ENCODE assay signal across 8 mouse cellular contexts in the genomic region with DNA sequence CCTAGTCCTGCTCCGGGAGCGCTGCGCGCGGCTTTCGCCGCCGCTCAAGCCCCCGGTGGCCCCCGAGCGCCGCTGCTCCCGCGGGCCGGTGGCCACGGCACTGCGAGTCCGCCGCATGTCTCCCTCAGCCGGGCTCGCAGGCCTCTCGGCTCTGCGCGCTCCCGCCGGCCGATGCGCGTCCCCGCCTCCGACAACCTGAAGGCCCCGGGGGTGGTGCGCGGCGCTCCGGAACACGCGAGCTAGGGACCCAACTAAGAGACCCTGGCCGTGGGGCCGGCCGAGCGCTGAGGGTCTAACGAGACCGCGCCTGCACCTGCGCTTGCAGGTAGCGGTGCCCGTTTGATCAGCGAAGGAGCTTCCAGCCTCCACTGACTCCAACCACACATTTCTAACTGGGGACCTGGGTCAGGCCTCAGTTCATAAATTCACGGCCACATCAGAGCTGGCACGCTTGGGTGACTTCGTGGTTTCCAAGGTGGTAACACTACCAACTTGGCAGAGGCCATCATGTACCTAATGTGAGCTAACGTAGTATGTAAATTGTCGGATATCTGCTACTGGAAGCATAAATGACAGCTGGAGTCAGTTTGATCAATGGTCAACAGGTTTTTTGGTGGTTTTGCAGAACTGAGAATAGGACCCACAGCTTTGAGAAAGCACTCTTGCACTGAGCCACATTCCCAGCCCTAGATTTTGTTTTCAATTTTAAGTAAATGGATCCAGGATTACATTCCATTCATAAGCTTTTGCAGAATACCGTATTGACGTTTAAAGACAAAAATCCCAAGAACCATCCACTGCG. TPM values are rescaled to one million over a fixed set of nuclear protein-coding genes. Genes with fewer than 3 reads are reported as not detected.
DNase-seq lines count a peak whose midpoint lies in the region; ATAC-seq and TF ChIP-seq lines count a peak whose summit lies in the region.

Cenpv (minus strand) TSS at position 173 of the 802 bp plus-strand sequence.

- 6% methylated on average over 55 of the region's 57 CpGs for WGBS in heart, embryonic 11.5 days (ENCODE audit: insufficient replicate concordance)
- 7% methylated on average over 47 of the region's 57 CpGs for WGBS in kidney, embryonic 15.5 days
- 4% methylated on average over 57 of the region's 57 CpGs for WGBS in limb, embryonic 15.5 days
- 7% methylated on average over 33 of the region's 57 CpGs for WGBS in midbrain, embryonic 16.5 days

- peak within 1 kb of the TSS; percentile 93 for H3K4me2 ChIP-seq in heart, embryonic 11.5 days
- peak within 1 kb of the TSS; percentile 98 for H3K4me2 ChIP-seq in kidney, embryonic 15.5 days
- peak within 1 kb of the TSS; percentile 94 for H3K4me2 ChIP-seq in limb, embryonic 15.5 days
- H3K4me2 ChIP-seq in midbrain, embryonic 16.5 days (ENCODE audit: low read length), result peak within 1 kb of the TSS; percentile 86

- DNase-seq in B cell, adult 2 months, result peak; percentile 69 to 74
- peak; percentile 51 to 67 for DNase-seq in spleen, postnatal 14 days (ENCODE audit: low spot score in 2 of 2)

- H3K27ac ChIP-seq in bone marrow macrophage, adult 2 months (ENCODE audit: insufficient read depth, low read depth, low read length), result peak within 1 kb of the TSS; percentile 23; the same call in 1 of the 2 replicates
- H3K27ac ChIP-seq in heart, embryonic 11.5 days (ENCODE audit: low read depth, low read length), result no peak within 1 kb of the TSS
- H3K27ac ChIP-seq in kidney, embryonic 15.5 days, result peak within 1 kb of the TSS; percentile 57
- peak within 1 kb of the TSS; percentile 38; the same call in 1 of the 2 replicates for H3K27ac ChIP-seq in limb, embryonic 15.5 days
- H3K27ac ChIP-seq in midbrain, embryonic 16.5 days (ENCODE audit: low read length), result peak within 1 kb of the TSS; percentile 88

- no peak for TF ChIP-seq POLR2A in bone marrow macrophage, adult 2 months (IDR thresholded peaks at IDR 0.05; ENCODE audit: borderline replicate concordance, low read depth, low read length)

- H3K4me3 ChIP-seq in bone marrow macrophage, adult 2 months (ENCODE audit: insufficient read depth, low read length), result peak within 1 kb of the TSS; percentile 83
- peak within 1 kb of the TSS; percentile 69 for H3K4me3 ChIP-seq in heart, embryonic 11.5 days (ENCODE audit: low read depth, low read length)
- peak within 1 kb of the TSS; percentile 78 for H3K4me3 ChIP-seq in kidney, embryonic 15.5 days (replicated peaks)
- peak within 1 kb of the TSS; percentile 72 for H3K4me3 ChIP-seq in limb, embryonic 15.5 days
- peak within 1 kb of the TSS; percentile 86 for H3K4me3 ChIP-seq in midbrain, embryonic 16.5 days (ENCODE audit: low read depth, low read length)

- H3K9ac ChIP-seq in heart, embryonic 11.5 days (ENCODE audit: low read depth, low read length), result peak within 1 kb of the TSS; percentile 92
- peak within 1 kb of the TSS; percentile 82 for H3K9ac ChIP-seq in kidney, embryonic 15.5 days
- peak within 1 kb of the TSS; percentile 75 for H3K9ac ChIP-seq in limb, embryonic 15.5 days
- H3K9ac ChIP-seq in midbrain, embryonic 16.5 days (ENCODE audit: low read depth, low read length), result peak within 1 kb of the TSS; percentile 98

- H3K36me3 ChIP-seq in heart, embryonic 11.5 days (ENCODE audit: control insufficient read depth, insufficient read depth, low read length), result no peaks in the 10 kb centered on the region
- H3K36me3 ChIP-seq in kidney, embryonic 15.5 days, result no peaks in the 10 kb centered on the region
- no peaks in the 10 kb centered on the region for H3K36me3 ChIP-seq in limb, embryonic 15.5 days
- no peaks in the 10 kb centered on the region for H3K36me3 ChIP-seq in midbrain, embryonic 16.5 days (ENCODE audit: control insufficient read depth, insufficient read depth, low read length)

- peak; percentile 71; the same call in 1 of the 2 replicates for ATAC-seq in erythroblast, adult 5-6 weeks (replicated peaks; ENCODE audit: low FRiP score, poor library complexity, severe bottlenecking)
- ATAC-seq in heart, embryonic 11.5 days (replicated peaks; ENCODE audit: insufficient number of reproducible peaks, low FRiP score, low TSS enrichment), result peak; percentile 33; the same call in 1 of the 2 replicates
- ATAC-seq in kidney, embryonic 15.5 days (replicated peaks; ENCODE audit: low FRiP score), result peak; percentile 84
- peak; percentile 73; the same call in 1 of the 2 replicates for ATAC-seq in limb, embryonic 15.5 days (ENCODE audit: insufficient number of reproducible peaks, low FRiP score, low TSS enrichment, low read depth)
- peak; percentile 75 for ATAC-seq in midbrain, embryonic 16.5 days

- H3K27me3 ChIP-seq in heart, embryonic 11.5 days (ENCODE audit: control insufficient read depth, insufficient read depth, low read length), result peaks cover 13% of the 10 kb centered on the region; the same call in 1 of the 2 replicates
- peaks cover 11% of the 10 kb centered on the region for H3K27me3 ChIP-seq in kidney, embryonic 15.5 days
- H3K27me3 ChIP-seq in limb, embryonic 15.5 days, result peaks cover 10% of the 10 kb centered on the region; the same call in 1 of the 2 replicates
- no peaks in the 10 kb centered on the region for H3K27me3 ChIP-seq in midbrain, embryonic 16.5 days (ENCODE audit: control insufficient read depth, insufficient read depth, low read depth, low read length)

- no peak for TF ChIP-seq CTCF in bone marrow macrophage, adult 2 months (IDR thresholded peaks at IDR 0.05; ENCODE audit: low read depth, low read length)

- peaks cover 19% of the 10 kb centered on the region for H3K4me1 ChIP-seq in bone marrow macrophage, adult 2 months (ENCODE audit: control insufficient read depth, insufficient read depth, low read length)
- H3K4me1 ChIP-seq in heart, embryonic 11.5 days (ENCODE audit: control insufficient read depth, insufficient read depth, low read length), result no peaks in the 10 kb centered on the region
- peaks cover 16% of the 10 kb centered on the region; the same call in 1 of the 2 replicates for H3K4me1 ChIP-seq in kidney, embryonic 15.5 days
- peaks cover 11% of the 10 kb centered on the region for H3K4me1 ChIP-seq in limb, embryonic 15.5 days
- peaks cover 15% of the 10 kb centered on the region for H3K4me1 ChIP-seq in midbrain, embryonic 16.5 days (ENCODE audit: control insufficient read depth, insufficient read depth, low read length)

- H3K9me3 ChIP-seq in heart, embryonic 11.5 days (replicated peaks; ENCODE audit: control insufficient read depth, low read length), result no peaks in the 10 kb centered on the region
- H3K9me3 ChIP-seq in kidney, embryonic 15.5 days (replicated peaks), result no peaks in the 10 kb centered on the region
- no peaks in the 10 kb centered on the region for H3K9me3 ChIP-seq in limb, embryonic 15.5 days
- no peaks in the 10 kb centered on the region for H3K9me3 ChIP-seq in midbrain, embryonic 16.5 days (replicated peaks; ENCODE audit: control insufficient read depth, low read length, poor library complexity, severe bottlenecking)

RNA-seq across cellular contexts. Expression of gene Cenpv, which starts in this region (rescaled TPM):
- 6.2 and 8.5 TPM in 2 replicates for polyA plus RNA-seq in bone marrow macrophage, adult 2 months (2012; ENCODE audit: insufficient read depth, insufficient read length, missing spikeins)
- 1.7 and 9.6 TPM in 2 replicates for total RNA-seq in erythroblast, adult 5-6 weeks (2015; ENCODE audit: low replicate concordance)
- 5.7 and 14.6 TPM in 2 replicates for total RNA-seq in erythroblast, adult 5-6 weeks (2017; ENCODE audit: low replicate concordance)
- polyA plus RNA-seq in heart, embryonic 11.5 days (2014; fragmentation: Nextera tagmentation; extraction: Ambion mirVana), result 13.6 and 15.1 TPM in 2 replicates
- 19.4 and 20.0 TPM in 2 replicates for polyA plus RNA-seq in kidney, embryonic 15.5 days (2015; fragmentation: Nextera tagmentation; extraction: Ambion mirVana)
- 14.2 and 15.9 TPM in 2 replicates for polyA plus RNA-seq in limb, embryonic 15.5 days (2015; fragmentation: Nextera tagmentation; extraction: Ambion mirVana)
- 51.2 and 54.4 TPM in 2 replicates for polyA plus RNA-seq in midbrain, embryonic 16.5 days (2015; fragmentation: Nextera tagmentation; extraction: Ambion mirVana)

Comparison
In these comparisons a context has a peak if more than half of its experiments do, and no peak if none do; other contexts are left out.
1. ATAC-seq: peak in every context shown above with its lines; median percentile 84 in kidney, embryonic 15.5 days; 75 in midbrain, embryonic 16.5 days; 73 in limb, embryonic 15.5 days; 71 in erythroblast, adult 5-6 weeks; 33 in heart, embryonic 11.5 days.